Mouse (Mus musculus): ENCODE data around the gene H2-Oa. TPM values are rescaled to one million over a fixed set of nuclear protein-coding genes. Genes with fewer than 3 reads are reported as not detected.

Gene H2-Oa
- polyA plus RNA-seq, 1 experiment from 2014 or later: 0.43 TPM

GRCm38 (mm10) chr17:34128264-34128937 lies 36.3 kb downstream of the H2-Oa start:
- Histone ChIP-seq H3K4me1 (peaks cover 49% of the 10 kb centered on the region), H3K9me3 (no peaks in the 10 kb centered on the region), H3K27me3 (ENCODE audit: poor library complexity, severe bottlenecking) (peaks cover 27% of the 10 kb centered on the region), H3K27ac (no peak overlapping the region), H3K4me3 (peak overlapping the region; percentile 31; the same call in 1 of the 2 replicates), H3K36me3 (replicated peaks) (peaks cover 7% of the 10 kb centered on the region; the same call in 1 of the 2 replicates)
- no peak for DNase-seq (ENCODE audit: extremely low spot score, low spot score)
- 25% methylated on average over 13 of the region's 13 CpGs for WGBS

- H3K4me1 ChIP-seq: peaks cover 41% of the 10 kb centered on the region
- peak overlapping the region; percentile 31; the same call in 1 of the 2 replicates for H3K4me3 ChIP-seq
- no peak for DNase-seq (ENCODE audit: extremely low spot score, low spot score)
- WGBS: 23% methylated on average over 18 of the region's 18 CpGs
- 0 out of 2 replicates have a peak overlapping the region, but pooled peaks have one; percentile 36 for H3K27ac ChIP-seq
- peaks cover 27% of the 10 kb centered on the region for H3K27me3 ChIP-seq (ENCODE audit: poor library complexity, severe bottlenecking)
- no peaks in the 10 kb centered on the region for H3K9me3 ChIP-seq
- H3K36me3 ChIP-seq (replicated peaks): peaks cover 7% of the 10 kb centered on the region; the same call in 1 of the 2 replicates
Measured at GRCm38 (mm10) chr17:34128944-34129791, 37.0 kb downstream of the H2-Oa start.

GRCm38 (mm10) chr17:34130073-34130947 lies 38.2 kb downstream of the H2-Oa start:
- peaks cover 27% of the 10 kb centered on the region for H3K27me3 ChIP-seq (ENCODE audit: poor library complexity, severe bottlenecking)
- H3K9me3 ChIP-seq: no peaks in the 10 kb centered on the region
- WGBS: 89% methylated on average over 19 of the region's 19 CpGs
- DNase-seq (ENCODE audit: extremely low spot score, low spot score): no peak
- H3K27ac ChIP-seq: no peak overlapping the region
- peaks cover 41% of the 10 kb centered on the region for H3K4me1 ChIP-seq
- no peak overlapping the region for H3K4me3 ChIP-seq
- peaks cover 3% of the 10 kb centered on the region; the same call in 1 of the 2 replicates for H3K36me3 ChIP-seq (replicated peaks)

- Histone ChIP-seq H3K27me3 (ENCODE audit: poor library complexity, severe bottlenecking) (peaks cover 38% of the 10 kb centered on the region), H3K27ac (no peak overlapping the region), H3K9me3 (no peaks in the 10 kb centered on the region), H3K4me1 (peaks cover 41% of the 10 kb centered on the region), H3K4me3 (no peak overlapping the region), H3K36me3 (replicated peaks) (no peaks in the 10 kb centered on the region)
- no peak for DNase-seq (ENCODE audit: extremely low spot score, low spot score)
- 70% methylated on average over 7 of the region's 7 CpGs for whole genome bisulfite sequencing
Measured at GRCm38 (mm10) chr17:34131911-34132310, 39.8 kb downstream of the H2-Oa start.

GRCm38 (mm10) chr17:34133289-34133688 lies 41.1 kb downstream of the H2-Oa start:
- WGBS: 88% methylated on average over 11 of the region's 11 CpGs
- DNase-seq (ENCODE audit: extremely low spot score, low spot score): no peak

GRCm38 (mm10) chr17:34134451-34134850 lies 42.3 kb downstream of the H2-Oa start:
- no peak overlapping the region for H3K27ac ChIP-seq
- H3K27me3 ChIP-seq (ENCODE audit: poor library complexity, severe bottlenecking): peaks cover 44% of the 10 kb centered on the region
- no peaks in the 10 kb centered on the region for H3K36me3 ChIP-seq (replicated peaks)
- peaks cover 21% of the 10 kb centered on the region for H3K4me1 ChIP-seq
- no peak overlapping the region for H3K4me3 ChIP-seq
- DNase-seq (ENCODE audit: extremely low spot score, low spot score): no peak
- no peaks in the 10 kb centered on the region for H3K9me3 ChIP-seq
- 92% methylated on average over 3 of the region's 3 CpGs for WGBS

More at GRCm38 (mm10) chr17:34133289-34133688, 41.1 kb downstream of the H2-Oa start:
- no peak overlapping the region for H3K27ac ChIP-seq
- H3K36me3 ChIP-seq (replicated peaks): no peaks in the 10 kb centered on the region
- no peaks in the 10 kb centered on the region for H3K9me3 ChIP-seq
- H3K4me1 ChIP-seq: peaks cover 27% of the 10 kb centered on the region
- peaks cover 44% of the 10 kb centered on the region for H3K27me3 ChIP-seq (ENCODE audit: poor library complexity, severe bottlenecking)
- H3K4me3 ChIP-seq: no peak overlapping the region

GRCm38 (mm10) chr17:34135297-34136224 lies 43.4 kb downstream of the H2-Oa start:
- Histone ChIP-seq H3K4me3 (peak overlapping the region; percentile 53), H3K4me1 (peaks cover 29% of the 10 kb centered on the region), H3K9me3 (no peaks in the 10 kb centered on the region), H3K27me3 (ENCODE audit: poor library complexity, severe bottlenecking) (peaks cover 48% of the 10 kb centered on the region), H3K27ac (peak overlapping the region; percentile 69), H3K36me3 (replicated peaks) (no peaks in the 10 kb centered on the region)
- peak; percentile 97 for DNase-seq (ENCODE audit: extremely low spot score, low spot score)
- WGBS: 7% methylated on average over 31 of the region's 31 CpGs

GRCm38 (mm10) chr17:34137601-34138000 lies 45.5 kb downstream of the H2-Oa start:
- Histone ChIP-seq H3K36me3 (replicated peaks) (no peaks in the 10 kb centered on the region), H3K27ac (no peak overlapping the region), H3K4me1 (peaks cover 20% of the 10 kb centered on the region), H3K27me3 (ENCODE audit: poor library complexity, severe bottlenecking) (peaks cover 64% of the 10 kb centered on the region), H3K4me3 (no peak overlapping the region), H3K9me3 (no peaks in the 10 kb centered on the region)
- WGBS: 79% methylated on average over 7 of the region's 7 CpGs
- no peak for DNase-seq (ENCODE audit: extremely low spot score, low spot score)

GRCm38 (mm10) chr17:34138655-34139054 lies 46.5 kb downstream of the H2-Oa start:
- Histone ChIP-seq H3K4me3 (peak overlapping the region; percentile 50; the same call in 1 of the 2 replicates), H3K27me3 (ENCODE audit: poor library complexity, severe bottlenecking) (peaks cover 66% of the 10 kb centered on the region), H3K27ac (no peak overlapping the region), H3K36me3 (replicated peaks) (no peaks in the 10 kb centered on the region), H3K4me1 (peaks cover 28% of the 10 kb centered on the region), H3K9me3 (no peaks in the 10 kb centered on the region)
- WGBS: 78% methylated on average over 7 of the region's 7 CpGs
- no peak for DNase-seq (ENCODE audit: extremely low spot score, low spot score)

- DNase-seq (ENCODE audit: extremely low spot score, low spot score): no peak
- Histone ChIP-seq H3K27me3 (ENCODE audit: poor library complexity, severe bottlenecking) (peaks cover 66% of the 10 kb centered on the region), H3K4me3 (peak overlapping the region; percentile 50), H3K36me3 (replicated peaks) (no peaks in the 10 kb centered on the region), H3K9me3 (no peaks in the 10 kb centered on the region), H3K27ac (no peak overlapping the region), H3K4me1 (peaks cover 28% of the 10 kb centered on the region)
- WGBS: under 1% methylated on average over 16 of the region's 16 CpGs
Measured at GRCm38 (mm10) chr17:34139416-34139815, 47.3 kb downstream of the H2-Oa start.

- Histone ChIP-seq H3K9me3 (no peaks in the 10 kb centered on the region), H3K27me3 (ENCODE audit: poor library complexity, severe bottlenecking) (peaks cover 66% of the 10 kb centered on the region), H3K4me1 (peaks cover 28% of the 10 kb centered on the region), H3K36me3 (replicated peaks) (no peaks in the 10 kb centered on the region), H3K27ac (no peak overlapping the region), H3K4me3 (peak overlapping the region; percentile 50)
- no peak for DNase-seq (ENCODE audit: extremely low spot score, low spot score)
- 19% methylated on average over 5 of the region's 5 CpGs for WGBS
Measured at GRCm38 (mm10) chr17:34140240-34140639, 48.1 kb downstream of the H2-Oa start.

All from forebrain, embryonic 10.5 days (tissue).